Mouse (Mus musculus) MEL (cell line): ENCODE results near the gene Slc17a1. TPM values are rescaled to one million over a fixed set of nuclear protein-coding genes. Genes with fewer than 3 reads are reported as not detected.

Experiments used
- DNase-seq: peaks from one replicate; pipeline ENCODE4 v3.0.0; 2011; ENCODE audit warnings: low read depth, low spot score
- H3K27ac ChIP-seq: 2 replicates; pipeline ENCODE4 v1.5.1; 2012; ENCODE audit warnings: low read depth, mild to moderate bottlenecking, control low read depth, low read length, moderate library complexity; ENCODE audit not compliant: control insufficient read depth
- H3K27me3 ChIP-seq, 2 experiments: fragments of 150-350 bp in 1 of 2; sonication (generic) in 1 of 2; 2 replicates each; pipeline ENCODE4 v1.6.1; 2012; ENCODE audit warnings: low read length in 2 of 2, mild to moderate bottlenecking in 2 of 2, improper control_type of control experiment in 1 of 2, moderate library complexity in 1 of 2; ENCODE audit not compliant: insufficient read depth in 2 of 2, control insufficient read depth in 1 of 2
- H3K36me3 ChIP-seq, 2 experiments: 2 replicates each; pipeline ENCODE4 v1.6.1; 2012 to 2014; ENCODE audit warnings: low read length in 2 of 2, improper control_type of control experiment in 1 of 2, inconsistent platforms in 1 of 2, mild to moderate bottlenecking in 1 of 2; ENCODE audit not compliant: insufficient read depth in 2 of 2, control insufficient read depth in 1 of 2
- H3K4me1 ChIP-seq, 2 experiments: fragments of 150-350 bp in 1 of 2; sonication (generic) in 1 of 2; 2 replicates each; pipeline ENCODE4 v1.6.1; 2012; ENCODE audit warnings: low read length in 2 of 2, improper control_type of control experiment in 1 of 2, mild to moderate bottlenecking in 1 of 2; ENCODE audit not compliant: insufficient read depth in 2 of 2, control insufficient read depth in 1 of 2
- H3K4me3 ChIP-seq, 2 experiments: fragments of 150-350 bp in 1 of 2; sonication (generic) in 1 of 2; 2 replicates each; pipeline ENCODE4 v1.5.1; 2012; ENCODE audit warnings: low read depth in 2 of 2, low read length in 2 of 2, mild to moderate bottlenecking in 2 of 2, moderate library complexity in 2 of 2, control low read depth in 1 of 2, improper control_type of control experiment in 1 of 2; ENCODE audit not compliant: control insufficient read depth in 1 of 2, insufficient read depth in 1 of 2
- H3K79me2 ChIP-seq: 2 replicates; pipeline ENCODE4 v1.6.1; 2012; ENCODE audit warnings: mild to moderate bottlenecking, low read length, moderate library complexity; ENCODE audit not compliant: control insufficient read depth, poor library complexity, insufficient read depth
- H3K9ac ChIP-seq: 2 replicates; pipeline ENCODE4 v1.6.1; 2012; ENCODE audit warnings: low read depth, mild to moderate bottlenecking, control low read depth, low read length, moderate library complexity; ENCODE audit not compliant: control insufficient read depth, poor library complexity, severe bottlenecking
- H3K9me3 ChIP-seq: fragments of 150-350 bp; sonication (generic); replicated peaks from 2 replicates; pipeline ENCODE4 v1.6.1; 2012; ENCODE audit warnings: mild to moderate bottlenecking, low read length, improper control_type of control experiment, moderate library complexity; ENCODE audit not compliant: insufficient read depth
- CTCF ChIP-seq, 3 experiments: IDR thresholded peaks in 2 of 3; conservative IDR thresholded peaks in 1 of 3; 2 replicates each; pipeline ENCODE4 v1.5.1; 2011 to 2012; ENCODE audit warnings: low read length in 3 of 3, low read depth in 2 of 3, mild to moderate bottlenecking in 2 of 3, improper control_type of control experiment in 1 of 3, inconsistent platforms in 1 of 3, mixed read lengths in 1 of 3, moderate library complexity in 1 of 3; ENCODE audit not compliant: control insufficient read depth in 1 of 3, insufficient read depth in 1 of 3, poor library complexity in 1 of 3, severe bottlenecking in 1 of 3
- E2F4 ChIP-seq: IDR thresholded peaks from 2 replicates; pipeline ENCODE4 v1.6.1; 2011; ENCODE audit warnings: low read depth, low read length, improper control_type of control experiment, borderline replicate concordance
- EP300 ChIP-seq, 2 experiments: IDR thresholded peaks; 2 replicates each; pipeline ENCODE4 v1.6.1; 2011; ENCODE audit warnings: improper control_type of control experiment in 2 of 2, low read length in 2 of 2, low read depth in 1 of 2, mild to moderate bottlenecking in 1 of 2
- GABPA ChIP-seq: IDR thresholded peaks from 2 replicates; pipeline ENCODE4 v1.6.1; 2012; ENCODE audit warnings: low read depth, mild to moderate bottlenecking, inconsistent platforms, low read length, improper control_type of control experiment, moderate library complexity
- KAT2A ChIP-seq: conservative IDR thresholded peaks from 2 replicates; pipeline ENCODE4 v1.6.1; 2012; ENCODE audit warnings: low read depth, low read length, improper control_type of control experiment, inconsistent platforms
- MAX ChIP-seq: IDR thresholded peaks from 2 replicates; pipeline ENCODE4 v1.6.1; 2011; ENCODE audit warnings: low read length, improper control_type of control experiment
- MAZ ChIP-seq: IDR thresholded peaks from 2 replicates; pipeline ENCODE4 v1.6.1; 2012; ENCODE audit warnings: low read depth, mild to moderate bottlenecking, inconsistent platforms, low read length, improper control_type of control experiment
- MXI1 ChIP-seq: IDR thresholded peaks from 2 replicates; pipeline ENCODE4 v1.6.1; 2011; ENCODE audit warnings: mild to moderate bottlenecking, low read depth, low read length, improper control_type of control experiment
- MYC ChIP-seq: IDR thresholded peaks from 2 replicates; pipeline ENCODE4 v1.6.1; 2011; ENCODE audit warnings: low read depth, mild to moderate bottlenecking, low read length, improper control_type of control experiment, moderate library complexity
- NRF1 ChIP-seq: IDR thresholded peaks from 2 replicates; pipeline ENCODE4 v1.6.1; 2014; ENCODE audit warnings: low read depth, mild to moderate bottlenecking, inconsistent platforms, low read length, improper control_type of control experiment, moderate library complexity; ENCODE audit not compliant: poor library complexity, insufficient read depth, severe bottlenecking
- POLR2A ChIP-seq, 2 experiments: IDR thresholded peaks; 2 replicates each; pipeline ENCODE4 v1.6.1; 2011 to 2012; ENCODE audit warnings: low read length in 2 of 2, mild to moderate bottlenecking in 2 of 2, control low read depth in 1 of 2, improper control_type of control experiment in 1 of 2, low read depth in 1 of 2, moderate library complexity in 1 of 2; ENCODE audit not compliant: control insufficient read depth in 1 of 2, insufficient read depth in 1 of 2, poor library complexity in 1 of 2
- RCOR1 ChIP-seq: IDR thresholded peaks from 2 replicates; pipeline ENCODE4 v1.6.1; 2012; ENCODE audit warnings: low read depth, mild to moderate bottlenecking, inconsistent platforms, low read length, improper control_type of control experiment
- SMC3 ChIP-seq: IDR thresholded peaks from 2 replicates; pipeline ENCODE4 v1.6.1; 2011; ENCODE audit warnings: low read depth, low read length, improper control_type of control experiment
- TCF12 ChIP-seq: IDR thresholded peaks from 2 replicates; pipeline ENCODE4 v1.6.1; 2014; ENCODE audit warnings: low read depth, mild to moderate bottlenecking, inconsistent platforms, low read length, improper control_type of control experiment, moderate library complexity
- UBTF ChIP-seq: IDR thresholded peaks from 2 replicates; pipeline ENCODE4 v1.6.1; 2012; ENCODE audit warnings: low read depth, mild to moderate bottlenecking, inconsistent platforms, low read length, improper control_type of control experiment, moderate library complexity, borderline replicate concordance; ENCODE audit not compliant: insufficient read depth
- USF2 ChIP-seq, 2 experiments: IDR thresholded peaks; 2 replicates each; pipeline ENCODE4 v1.6.1; 2011 to 2012; ENCODE audit warnings: improper control_type of control experiment in 2 of 2, low read length in 2 of 2, borderline replicate concordance in 1 of 2, inconsistent platforms in 1 of 2, low read depth in 1 of 2, mild to moderate bottlenecking in 1 of 2; ENCODE audit not compliant: insufficient read depth in 1 of 2
- ZMIZ1 ChIP-seq: IDR thresholded peaks from 2 replicates; pipeline ENCODE4 v1.6.1; 2012; ENCODE audit warnings: low read depth, mild to moderate bottlenecking, inconsistent platforms, low read length, improper control_type of control experiment, moderate library complexity
- ZNF384 ChIP-seq: IDR thresholded peaks from 2 replicates; pipeline ENCODE4 v1.6.1; 2012; ENCODE audit warnings: low read depth, mild to moderate bottlenecking, inconsistent platforms, low read length, improper control_type of control experiment
- polyA plus RNA-seq, 2 experiments: library from polyadenylated mRNA; stranded (reverse) in 1 of 2; unstranded in 1 of 2; fragments of >175 nt in 1 of 2; fragments of >200 nt in 1 of 2; gene quantifications; 2 replicates each; pipeline versions ENCODE4 v1.2.1 to v1.2.4; 2012; ENCODE audit warnings: low replicate concordance in 2 of 2, low read depth in 1 of 2; ENCODE audit not compliant: insufficient read length in 2 of 2, insufficient read depth in 1 of 2, missing spikeins in 1 of 2
- total RNA-seq: library from RNA; depleted of rRNA; stranded (reverse); fragments of 300-350 nt; gene quantifications from 2 replicates; pipeline ENCODE4 v1.2.3, GENCODE M21; 2012

The Slc17a1 gene
- total and polyA plus RNA-seq, 3 experiments = not detected

GRCm38 (mm10) chr13:23836630-23837029 is 30.9 kb upstream of the Slc17a1 start:
- Histone ChIP-seq H3K27me3 (peaks cover 7 to 28% of the 10 kb centered on the region in 2 experiments), H3K9ac (no peak overlapping the region), H3K4me1 (no peaks in the 10 kb centered on the region), H3K4me3 (no peak overlapping the region), H3K79me2 (no peaks in the 10 kb centered on the region), H3K9me3 (no peaks in the 10 kb centered on the region), H3K36me3 (no peaks in the 10 kb centered on the region), H3K27ac (no peak overlapping the region)
- TF ChIP-seq RCOR1 (no peak), CTCF (IDR thresholded peaks at IDR 0.05 in 2 of 3, conservative IDR thresholded peaks at IDR 0.05 in 1 of 3; ENCODE audit: control insufficient read depth in 1 of 3, insufficient read depth in 1 of 3, low read depth in 2 of 3, low read length in 3 of 3, poor library complexity in 1 of 3, severe bottlenecking in 1 of 3) (no peak)
- no peak for DNase-seq

DNA sequence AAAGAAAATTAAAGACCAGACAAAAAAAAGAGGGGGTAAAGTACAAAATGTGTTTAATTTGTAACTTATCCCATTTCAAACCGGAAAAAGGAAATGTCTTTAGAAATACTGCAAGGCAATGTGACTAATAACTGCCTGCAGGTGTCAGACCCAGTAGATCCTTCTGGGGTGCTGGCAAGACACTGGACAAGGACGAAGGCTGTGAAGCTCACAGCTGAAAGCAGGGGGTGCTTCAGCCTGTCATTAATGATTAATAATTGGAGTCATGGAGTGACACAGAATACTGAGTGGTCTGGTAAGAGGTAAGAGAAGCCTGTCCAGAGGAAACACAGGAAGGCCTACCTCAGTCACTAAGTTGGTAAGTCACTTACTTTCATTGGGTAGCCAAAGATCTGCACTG is 28.2 kb upstream of the Slc17a1 start, which contains the start of gene Slc17a3:
Slc17a3 (plus strand) TSS at position 127 of the 400 bp plus-strand sequence.
- H3K27me3 ChIP-seq = peaks cover 16 to 34% of the 10 kb centered on the region in 2 experiments
- no peaks in the 10 kb centered on the region for H3K79me2 ChIP-seq
- no peak within 1 kb of the TSS for H3K4me3 ChIP-seq
- TF ChIP-seq RCOR1 (no peak), ZMIZ1 (no peak), MAZ (no peak), UBTF (no peak), CTCF (IDR thresholded peaks at IDR 0.05 in 2 of 3, conservative IDR thresholded peaks at IDR 0.05 in 1 of 3; ENCODE audit: control insufficient read depth in 1 of 3, insufficient read depth in 1 of 3, low read depth in 2 of 3, low read length in 3 of 3, poor library complexity in 1 of 3, severe bottlenecking in 1 of 3) (no peak), NRF1 (no peak), GABPA (no peak), ZNF384 (no peak), USF2 (IDR thresholded peaks at IDR 0.05; ENCODE audit: borderline replicate concordance in 1 of 2, insufficient read depth in 1 of 2, low read depth in 1 of 2, low read length in 2 of 2) (no peak), POLR2A (IDR thresholded peaks at IDR 0.05; ENCODE audit: control insufficient read depth in 1 of 2, insufficient read depth in 1 of 2, low read depth in 1 of 2, low read length in 2 of 2, poor library complexity in 1 of 2) (no peak), TCF12 (no peak), MAX (no peak), MYC (no peak), MXI1 (no peak), EP300 (IDR thresholded peaks at IDR 0.05; ENCODE audit: low read depth in 1 of 2, low read length in 2 of 2) (no peak), E2F4 (no peak), SMC3 (no peak), KAT2A (no peak)
- no peaks in the 10 kb centered on the region for H3K4me1 ChIP-seq
- H3K27ac ChIP-seq = no peak within 1 kb of the TSS
- H3K36me3 ChIP-seq = no peaks in the 10 kb centered on the region
- H3K9me3 ChIP-seq = no peaks in the 10 kb centered on the region
- no peak for DNase-seq
- no peak within 1 kb of the TSS for H3K9ac ChIP-seq
